Mouse (Mus musculus) embryo, embryonic 11 days (tissue): ENCODE data around the gene Myl12a.

ENCODE experiments used
- DNase-seq: peaks from one replicate; pipeline ENCODE4 v3.0.0-alpha.2; 2015

The Myl12a gene

DNA sequence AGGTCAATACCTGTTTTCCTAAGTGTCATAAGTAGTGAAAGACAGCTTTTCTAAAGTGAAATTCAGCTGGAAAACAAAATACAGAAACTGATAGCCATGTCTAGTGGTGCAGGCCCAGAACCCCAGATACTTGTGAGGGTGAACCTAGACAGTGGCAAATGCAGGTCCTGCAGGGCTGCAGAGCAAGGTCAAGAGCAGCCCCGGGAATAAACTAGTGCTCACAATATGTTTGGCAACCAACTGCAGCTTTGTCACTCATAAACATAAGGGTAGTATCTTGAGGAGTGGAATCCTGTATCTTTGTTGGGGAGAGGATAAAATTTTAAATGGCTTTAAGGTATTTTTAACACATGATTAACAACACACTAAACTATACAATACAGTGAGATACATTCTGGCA, 7.1 kb upstream of the Myl12a start:
- DNase-seq: no peak

DNA sequence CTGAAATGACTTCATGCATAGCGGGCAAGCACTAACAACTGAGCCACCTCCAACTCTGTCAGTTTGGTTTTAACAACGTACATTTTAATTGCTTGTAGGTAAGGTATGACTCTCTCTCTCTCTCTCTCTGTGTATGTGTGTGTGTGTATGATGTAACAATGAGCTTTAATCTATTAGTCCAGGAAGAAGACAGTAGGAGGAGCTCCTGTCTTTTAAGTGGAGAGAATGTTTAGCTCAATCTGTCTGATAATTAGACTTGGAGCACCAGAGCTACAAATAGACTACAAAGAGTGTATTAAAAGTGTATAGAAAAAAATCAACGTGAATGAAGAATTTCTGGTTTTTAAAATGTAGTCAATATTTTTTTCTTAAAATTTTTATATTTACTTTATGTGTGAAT, 6.0 kb upstream of the Myl12a start:
- DNase-seq: no peak

DNA sequence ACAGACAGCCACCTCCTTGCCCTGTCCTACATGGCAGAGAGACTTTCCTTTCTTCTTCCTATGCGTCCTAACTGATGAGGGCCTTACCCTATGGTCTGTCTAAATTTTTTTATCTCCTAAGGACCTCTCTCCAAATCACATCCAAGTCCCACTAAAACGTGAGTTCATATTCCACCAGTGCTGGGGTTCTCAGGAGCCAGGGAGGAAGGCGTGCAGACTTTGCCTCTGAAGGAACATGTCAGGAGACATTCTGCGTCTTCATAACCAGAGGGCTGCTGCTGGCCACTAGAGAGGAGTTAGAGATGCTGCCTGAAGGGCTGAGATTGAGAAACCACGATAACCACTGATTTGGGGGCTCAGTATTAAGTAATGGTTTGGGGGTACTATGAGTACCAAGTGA, 4.3 kb upstream of the Myl12a start:
- no peak for DNase-seq

DNA sequence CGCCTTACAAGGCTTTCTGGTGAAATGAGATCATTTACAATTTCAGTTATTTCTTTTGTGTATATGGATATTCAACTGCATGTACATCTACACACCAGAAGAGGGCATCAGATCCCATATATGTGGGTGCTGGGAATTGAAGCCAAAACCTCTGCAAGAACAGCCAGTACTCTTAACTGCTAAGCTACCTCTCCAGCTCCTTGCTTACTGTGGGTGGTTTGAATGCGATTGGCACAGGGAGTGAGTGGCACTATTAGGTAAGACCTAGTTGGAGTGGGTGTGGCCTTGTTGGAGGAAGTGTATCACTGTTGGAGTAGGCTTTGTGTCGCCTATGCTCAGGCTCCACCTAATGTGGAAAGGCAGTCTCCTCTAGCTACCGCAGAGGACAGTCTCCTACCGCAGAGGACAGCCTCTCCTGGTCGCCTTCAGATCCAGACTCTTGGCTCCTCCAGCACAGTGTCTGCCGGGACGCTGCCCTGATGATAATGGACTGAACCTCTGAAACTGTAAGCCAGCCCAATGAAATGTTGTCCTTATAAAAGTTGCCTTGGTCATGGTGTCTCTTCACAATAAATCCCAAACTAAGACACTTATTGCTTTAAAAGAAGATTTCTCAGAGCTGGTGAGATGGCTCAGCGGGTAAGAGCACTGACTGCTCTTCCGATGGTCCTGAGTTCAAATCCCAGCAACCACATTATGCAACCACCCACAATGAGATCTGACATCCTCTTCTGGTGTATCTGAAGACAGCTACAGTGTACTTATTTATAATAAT, 1.7 kb upstream of the Myl12a start:
- DNase-seq: no peak

DNA sequence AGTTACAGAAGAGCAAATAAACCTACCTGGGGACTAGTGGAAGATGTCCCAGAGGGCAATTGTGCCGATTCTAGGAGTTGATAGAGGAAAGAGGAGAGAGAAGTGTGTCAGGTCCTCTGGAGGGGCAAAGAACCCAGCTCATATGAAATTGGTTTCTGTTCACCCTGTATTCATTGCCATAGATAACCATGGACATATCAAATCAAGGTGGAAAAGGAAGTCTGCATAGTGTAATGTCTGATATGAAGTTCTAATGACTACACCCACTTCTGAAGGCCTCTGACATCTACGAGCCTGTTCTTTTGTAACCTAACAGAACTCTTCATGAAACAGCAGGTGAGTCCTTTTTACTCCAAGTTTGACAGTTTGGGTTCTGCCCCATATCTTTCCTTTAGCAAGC, 1.0 kb upstream of the Myl12a start:
- no peak for DNase-seq

DNA sequence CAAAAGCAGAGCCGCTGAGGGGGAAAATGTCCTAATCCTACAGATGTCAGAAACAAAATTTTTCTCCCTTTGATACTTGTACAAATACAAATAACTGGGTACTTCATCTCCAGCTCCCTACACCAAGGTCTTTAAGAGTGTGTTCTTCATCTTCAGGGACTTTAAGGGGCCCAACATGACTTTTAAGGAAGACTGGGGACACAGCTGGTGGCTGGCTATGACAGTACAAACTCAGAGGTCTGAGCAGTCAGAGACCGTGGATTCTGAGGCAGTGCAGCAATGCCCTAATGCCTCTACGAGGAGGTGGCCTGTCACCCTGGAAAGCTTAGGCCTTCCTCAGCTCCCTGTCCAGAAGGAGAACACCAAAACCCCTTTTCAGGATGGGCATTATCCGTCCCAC, 434 bp upstream of the Myl12a start:
- DNase-seq: no peak

GRCm38 (mm10) chr17:71002081-71002743, 466 bp downstream of the Myl12a start, which contains the start of gene Myom1:
Gene Myom1 (plus strand): TSS chr17:71002633.
- DNase-seq: peak; percentile 99

DNA sequence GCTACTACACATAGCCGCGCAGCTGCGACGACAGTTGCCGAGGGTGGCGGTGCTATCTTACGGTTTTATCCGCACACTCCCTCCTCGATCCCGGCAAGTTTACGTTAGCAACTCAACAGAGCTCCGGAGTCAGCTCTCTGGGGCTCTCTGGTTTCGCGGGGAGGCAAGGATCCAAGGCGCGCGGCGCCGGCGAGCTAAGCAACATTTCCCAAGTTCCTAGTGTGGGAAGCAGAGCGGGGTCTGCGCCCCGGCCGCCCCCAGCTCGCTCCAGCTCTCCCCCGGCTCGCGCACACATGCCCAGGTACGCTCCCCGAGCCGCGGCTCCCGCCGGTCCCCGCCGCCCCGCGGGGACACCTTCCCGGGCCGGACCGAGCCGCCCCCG, 988 bp downstream of the Myl12a start:
- DNase-seq: no peak

GRCm38 (mm10) chr17:71001067-71001466, 1.6 kb downstream of the Myl12a start:
- DNase-seq: peak; percentile 29

DNA sequence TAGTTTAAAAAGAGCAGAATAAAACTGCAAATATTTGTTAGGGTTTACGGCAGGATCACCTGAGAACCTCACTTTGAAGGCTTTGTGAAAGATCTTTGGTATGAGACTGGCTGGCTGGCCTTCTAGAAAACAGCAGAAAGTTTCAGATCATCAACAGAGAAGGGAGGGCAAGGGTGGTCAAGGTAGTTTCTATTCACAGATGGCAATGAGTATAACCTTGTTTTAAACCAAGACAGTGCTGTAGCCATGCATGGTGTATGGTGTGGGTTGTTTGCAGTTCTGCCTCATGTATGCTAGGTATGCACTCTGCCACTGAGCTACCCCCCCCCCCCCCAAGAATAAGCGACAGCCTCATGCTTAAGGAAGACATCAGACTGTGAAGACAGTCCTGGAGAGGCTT, 2.4 kb downstream of the Myl12a start:
- no peak for DNase-seq

- no peak for DNase-seq
These were observed 3.5 kb downstream of the Myl12a start for GRCm38 (mm10) chr17:70999187-70999586.

DNA sequence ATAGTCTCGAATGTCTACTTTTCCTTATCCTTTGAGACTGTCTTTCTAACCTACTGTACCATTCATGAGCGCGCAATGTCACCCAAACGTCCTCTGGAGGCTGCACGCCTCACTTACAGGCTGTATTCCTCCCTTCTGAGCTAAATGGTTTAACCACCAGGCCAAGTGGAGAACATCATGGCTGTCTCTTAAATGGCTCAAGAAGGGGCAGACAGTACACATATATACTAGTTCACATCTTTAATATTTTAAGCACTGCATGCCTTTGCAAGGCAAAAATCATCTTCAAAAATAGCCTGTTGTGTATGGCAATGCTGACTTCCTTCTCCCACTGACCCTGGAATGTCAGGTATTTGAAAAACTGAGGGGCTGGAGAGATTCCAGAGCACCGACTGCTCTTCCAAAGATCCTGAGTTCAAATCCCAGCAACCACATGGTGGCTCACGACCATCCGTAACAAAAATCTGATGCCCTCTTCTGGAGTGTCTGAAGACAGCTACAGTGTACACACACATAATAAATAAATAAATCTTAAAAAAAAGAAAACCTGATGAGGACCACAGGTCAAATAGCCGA, 4.2 kb downstream of the Myl12a start:
- DNase-seq: no peak

DNA sequence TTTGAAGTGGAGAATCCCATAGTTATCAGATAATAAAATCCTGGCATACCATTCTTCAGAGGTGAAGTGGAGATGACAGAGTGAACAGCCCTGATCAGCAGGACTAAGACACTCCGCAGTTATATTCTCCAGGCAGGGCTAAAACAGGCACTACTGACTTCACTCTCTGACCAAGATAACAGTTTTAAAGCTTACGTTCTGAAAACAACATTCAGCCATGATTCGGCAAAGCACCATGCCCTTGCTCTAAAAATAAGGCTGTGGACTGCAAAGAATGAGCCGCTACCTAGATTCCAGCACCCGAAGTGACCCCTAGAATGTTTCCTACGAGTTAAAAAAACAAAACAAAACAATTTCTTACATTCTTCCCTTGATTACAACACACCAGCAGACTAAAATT, 4.8 kb downstream of the Myl12a start:
- DNase-seq: no peak

GRCm38 (mm10) chr17:70995551-70995950, 7.1 kb downstream of the Myl12a start:
- DNase-seq: no peak

- no peak for DNase-seq
These were observed 8.0 kb downstream of the Myl12a start for GRCm38 (mm10) chr17:70994671-70995070.

DNA sequence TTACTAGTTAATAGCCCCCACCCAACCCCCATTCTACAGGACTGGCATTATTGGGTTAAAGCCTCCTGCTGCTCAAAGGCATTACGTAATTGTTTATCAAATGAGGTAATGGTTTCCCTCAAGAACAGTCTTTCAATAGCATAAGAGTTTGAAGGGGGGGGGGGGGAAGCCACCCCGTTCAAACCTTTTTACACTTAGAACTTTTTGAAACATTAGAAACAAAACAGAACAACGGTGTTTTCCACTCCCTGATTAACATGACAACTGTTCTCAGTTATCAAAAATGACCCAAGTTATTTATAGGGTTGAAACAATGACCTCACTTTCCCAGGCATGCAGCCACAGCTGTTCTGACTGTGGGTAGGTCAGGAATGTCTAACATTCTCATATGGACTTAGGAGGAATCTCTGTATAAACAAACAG, 9.3 kb downstream of the Myl12a start:
- no peak for DNase-seq

- DNase-seq: no peak
These were observed 10.0 kb downstream of the Myl12a start for GRCm38 (mm10) chr17:70992662-70993061.

DNA sequence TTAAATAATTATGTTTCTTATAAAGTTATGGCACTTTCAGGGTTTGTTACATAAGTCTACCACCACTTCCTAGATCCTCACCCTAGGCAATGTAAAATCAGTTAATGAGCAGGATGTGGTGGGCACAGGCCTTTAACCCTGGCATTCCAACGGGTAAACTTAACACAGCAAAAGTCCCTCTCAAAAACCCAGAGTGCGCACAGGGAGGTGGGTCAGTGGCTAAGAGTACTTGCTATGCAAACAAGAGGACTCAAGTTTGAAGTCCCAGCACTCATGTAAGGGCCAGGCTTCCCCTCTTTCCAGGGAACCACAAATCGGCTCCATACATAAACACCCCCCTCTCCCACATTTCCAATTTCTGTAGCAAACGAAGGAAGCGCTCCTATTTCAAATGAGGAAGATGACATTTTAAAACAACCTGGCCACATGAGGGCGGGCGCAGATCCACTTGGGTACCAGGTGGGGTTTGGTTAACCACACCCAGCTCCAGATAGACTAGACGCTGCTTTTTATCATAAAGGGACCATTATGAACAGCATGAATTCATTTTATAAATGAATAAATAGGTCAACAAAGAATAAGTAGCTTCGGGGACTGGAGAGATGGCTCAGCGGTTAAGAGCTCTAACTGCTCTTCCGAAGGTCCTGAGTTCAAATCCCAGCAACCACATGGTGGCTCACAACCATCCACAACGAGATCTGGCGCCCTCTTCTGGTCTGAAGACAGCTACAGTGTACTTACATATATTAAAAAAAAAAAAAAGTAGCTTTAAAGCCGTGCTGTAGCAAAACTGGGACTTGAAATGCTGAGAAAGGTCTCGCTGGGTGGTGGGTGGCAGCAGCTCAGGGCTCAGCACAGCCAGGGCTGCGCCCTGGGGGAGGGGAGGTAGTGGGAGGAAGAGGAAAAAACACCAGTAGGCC, 10.7 kb downstream of the Myl12a start:
- DNase-seq: peak; percentile 47

GRCm38 (mm10) chr17:70990403-70991303, 12.0 kb downstream of the Myl12a start:
- peak; percentile 92 for DNase-seq

GRCm38 (mm10) chr17:70989991-70990390, 12.7 kb downstream of the Myl12a start:
- DNase-seq: peak; percentile 56

- no peak for DNase-seq
These were observed 13.2 kb downstream of the Myl12a start for GRCm38 (mm10) chr17:70989430-70989829.

- no peak for DNase-seq
These were observed 14.3 kb downstream of the Myl12a start for GRCm38 (mm10) chr17:70988337-70988767.
